Mouse (Mus musculus) B cell, adult 2 months (primary cell): ENCODE data around the gene Chit1.

ENCODE experiments used
- DNase-seq, 2 experiments: peaks; one replicate each; pipeline ENCODE4 v3.0.0; 2022

The Chit1 gene

DNA sequence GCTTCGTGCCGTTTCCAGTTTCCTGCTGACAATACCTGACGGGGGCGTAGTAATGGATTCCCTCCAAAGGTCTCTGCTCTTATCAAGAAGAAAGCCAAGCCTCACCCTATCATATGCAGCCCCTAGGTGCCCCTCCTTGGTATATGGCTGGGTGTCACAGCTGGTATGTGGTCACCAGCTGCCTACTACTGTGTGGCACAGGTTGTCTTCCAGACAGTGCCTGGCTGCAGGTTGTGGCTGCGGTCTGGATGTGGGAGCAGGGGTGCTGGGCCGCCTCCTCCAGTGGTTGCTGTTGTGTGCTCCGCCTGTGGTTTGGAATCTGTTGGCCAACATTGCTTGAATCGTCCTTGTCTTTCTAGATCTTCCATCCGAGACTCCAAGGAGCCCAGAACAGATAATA lies 39.7 kb downstream of the Chit1 start:
- no peak for DNase-seq

DNA sequence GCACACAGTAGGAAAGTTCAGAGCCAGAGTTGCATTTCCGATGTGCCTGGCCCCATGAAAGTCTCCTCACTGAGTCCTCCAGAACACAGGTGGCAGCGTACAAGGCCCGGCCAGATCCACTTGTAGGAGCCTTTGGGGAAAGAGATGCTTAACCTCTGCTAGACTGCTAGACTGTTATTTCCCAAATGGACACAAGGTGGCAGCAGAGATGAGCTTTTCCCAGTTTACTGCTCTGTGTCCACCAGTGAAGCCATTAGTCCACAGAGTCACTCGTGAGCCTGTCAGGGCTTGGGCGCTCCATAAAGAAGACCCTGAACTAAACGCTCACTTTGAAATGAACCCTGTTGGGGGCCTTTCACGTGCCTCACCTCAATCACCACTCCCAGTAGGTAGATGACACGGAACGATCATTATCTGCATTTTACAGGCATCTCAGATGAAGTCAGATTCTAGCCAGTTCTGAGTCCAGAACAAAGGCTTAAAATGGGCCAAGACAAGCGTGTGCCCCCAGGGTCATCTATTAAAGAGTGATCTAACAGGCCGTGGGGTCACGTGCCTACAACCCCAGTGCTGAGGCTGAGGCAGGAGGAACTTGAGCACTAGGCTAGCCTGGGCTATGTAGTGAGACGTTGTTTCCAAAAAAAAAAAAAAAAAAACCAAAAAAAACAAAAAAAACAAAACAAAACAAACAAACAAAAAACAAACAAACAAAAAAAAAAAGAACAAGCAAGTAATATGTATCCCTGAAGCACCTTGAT lies 40.8 kb downstream of the Chit1 start:
- peak; percentile 75 to 76 for DNase-seq

DNA sequence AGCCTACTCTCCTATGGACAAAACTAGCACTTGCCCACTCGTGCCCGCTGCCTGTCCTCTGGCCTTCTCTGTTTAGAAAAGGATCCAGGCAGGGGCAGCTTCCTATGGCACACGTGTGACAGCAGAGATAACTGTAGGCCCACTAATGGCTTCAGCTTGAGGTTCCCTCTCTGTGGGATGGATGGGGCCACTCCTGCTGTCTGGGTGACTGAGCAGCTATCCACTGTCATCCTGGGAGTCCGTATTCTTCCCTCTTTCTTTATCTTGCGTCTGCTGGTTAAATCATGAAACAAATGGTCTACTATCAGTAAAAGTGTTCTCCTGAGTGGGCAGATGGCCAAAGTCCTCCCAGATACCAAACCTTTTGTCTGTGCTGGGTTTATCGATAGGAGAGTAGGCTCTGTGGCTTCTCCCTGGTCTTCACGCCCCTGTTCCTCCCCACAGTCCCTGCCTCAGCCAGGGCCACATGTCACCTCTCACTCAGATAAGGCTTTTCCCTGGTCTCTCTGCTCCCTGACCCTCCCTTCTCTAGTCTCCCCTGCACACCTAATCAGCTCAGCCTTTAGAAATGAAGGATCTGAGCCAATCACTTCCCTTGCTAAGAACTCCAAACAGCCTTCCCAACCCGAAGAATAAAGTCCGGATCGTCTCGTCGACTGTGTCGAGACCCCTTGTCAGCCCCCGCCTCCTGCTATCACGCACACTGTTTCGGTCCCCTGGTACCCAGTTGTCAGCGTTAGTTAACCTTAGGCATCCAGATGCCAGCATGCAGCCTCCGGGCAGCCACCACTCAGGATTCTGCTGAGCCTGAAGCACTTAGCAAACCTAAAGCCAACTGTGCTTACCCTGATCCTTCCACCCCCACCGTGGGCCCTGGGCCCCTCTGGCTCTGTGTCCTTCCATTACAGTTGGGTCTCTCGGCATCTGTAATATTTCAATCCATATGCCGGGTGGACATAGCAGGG lies 41.9 kb downstream of the Chit1 start:
- no peak for DNase-seq

DNA sequence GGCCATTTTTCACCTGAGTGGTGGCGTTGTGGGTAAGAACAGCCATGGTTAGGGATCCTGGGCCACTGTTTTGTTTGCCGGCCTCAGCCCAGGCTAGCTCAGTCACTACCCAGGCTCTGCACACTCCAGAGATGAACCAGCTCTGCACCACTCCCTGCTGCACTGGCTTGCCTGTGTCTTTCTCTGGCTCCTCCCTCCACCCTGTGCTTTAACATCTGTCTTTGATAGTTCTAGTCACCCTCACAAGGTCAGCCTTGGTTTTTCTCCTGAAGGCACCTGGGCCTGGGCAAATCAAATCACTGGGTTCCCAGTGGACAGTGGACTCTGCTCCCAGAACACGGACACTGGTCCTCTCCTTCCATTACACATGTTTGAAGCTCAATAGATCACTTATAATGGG lies 43.1 kb downstream of the Chit1 start:
- DNase-seq: no peak

DNA sequence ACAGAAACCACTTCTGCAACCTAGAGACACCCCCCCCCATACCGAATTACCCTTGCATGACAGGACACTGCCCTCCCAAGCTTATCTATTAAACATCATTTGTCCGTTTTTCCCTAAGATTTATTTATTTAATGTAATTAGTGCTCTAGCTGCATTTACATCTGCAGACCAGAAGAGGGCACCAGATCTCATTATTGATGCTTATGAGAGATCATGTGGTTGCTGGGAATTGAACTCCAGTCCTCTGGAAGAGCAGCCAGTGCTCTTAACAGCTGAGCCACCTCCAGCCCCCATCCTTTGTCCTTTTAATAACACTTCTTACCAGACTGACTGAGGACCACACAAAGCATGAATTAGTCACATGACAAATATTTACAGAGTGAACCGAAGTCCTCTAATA lies 43.6 kb downstream of the Chit1 start:
- peak in 1 of 2 experiments; percentile 10 for DNase-seq

DNA sequence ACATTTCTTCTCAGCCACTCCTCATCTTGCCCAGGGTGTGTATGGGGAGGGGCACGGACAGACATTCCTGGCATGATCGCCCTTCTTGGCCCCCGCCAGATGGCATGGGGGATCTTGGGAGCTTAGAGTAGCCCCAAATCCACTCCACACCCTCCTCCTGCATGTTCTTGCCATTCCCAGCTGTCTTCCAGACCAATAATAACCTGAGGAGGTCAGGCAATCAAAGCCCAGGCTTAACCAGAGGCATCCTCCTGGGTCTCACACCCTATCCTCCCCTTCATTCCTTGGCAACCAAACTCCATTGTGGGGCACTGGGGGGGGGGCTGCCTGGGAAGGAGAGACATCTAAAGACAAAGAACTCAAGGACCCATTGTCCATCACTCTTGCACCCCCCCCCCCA lies 49.4 kb downstream of the Chit1 start:
- no peak for DNase-seq

DNA sequence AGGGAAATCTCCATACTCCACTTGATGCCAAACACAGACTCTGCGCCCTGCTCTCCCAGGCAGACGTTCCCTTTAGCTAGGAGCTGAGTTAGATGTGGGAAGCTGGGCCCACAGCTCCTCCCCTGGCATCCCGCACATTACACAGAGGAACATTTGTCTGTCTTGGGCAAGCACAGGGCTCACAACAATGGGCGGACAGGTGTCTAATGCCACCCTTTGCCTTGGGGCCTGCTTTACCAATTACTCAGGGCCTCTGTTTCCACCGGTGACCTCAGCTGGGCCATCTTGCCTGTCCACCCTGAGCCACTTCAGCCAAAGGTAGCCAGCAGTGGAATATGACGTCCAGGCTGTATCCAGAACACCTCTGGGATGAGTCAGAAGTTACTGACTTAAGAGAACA lies 50.4 kb downstream of the Chit1 start:
- DNase-seq: no peak

DNA sequence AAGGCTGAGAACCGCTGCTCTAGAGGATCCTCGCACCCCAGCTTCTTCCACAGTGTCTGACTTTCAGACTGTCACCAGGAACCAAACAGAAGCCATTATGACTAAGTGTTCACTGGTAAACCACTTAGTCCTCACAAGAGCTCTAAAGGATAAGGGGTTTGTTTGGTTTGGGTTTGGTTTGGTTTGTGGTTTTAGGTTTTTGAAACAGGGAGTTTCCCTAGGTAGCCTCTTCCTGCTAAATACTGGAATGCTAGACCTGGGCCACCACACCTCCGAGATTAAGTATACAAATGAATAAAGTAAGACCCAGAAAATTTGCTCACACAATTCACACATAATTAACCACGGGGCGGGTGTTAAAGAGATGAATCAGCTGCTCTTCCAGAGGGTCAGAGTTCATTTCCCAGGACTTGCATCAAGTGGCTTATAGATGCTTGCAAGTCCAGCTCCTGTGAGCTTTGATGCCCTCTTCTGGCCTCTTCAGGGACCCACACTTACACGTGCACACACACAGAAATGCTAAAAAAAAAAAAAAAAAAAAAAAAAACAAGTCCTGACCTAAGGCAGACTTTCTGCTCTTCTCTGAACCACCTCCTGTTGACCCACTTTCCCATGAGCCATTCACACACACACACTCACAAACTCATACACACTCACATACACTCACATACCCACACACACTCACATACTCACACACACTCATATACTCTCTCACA lies 51.6 kb downstream of the Chit1 start:
- DNase-seq: no peak

DNA sequence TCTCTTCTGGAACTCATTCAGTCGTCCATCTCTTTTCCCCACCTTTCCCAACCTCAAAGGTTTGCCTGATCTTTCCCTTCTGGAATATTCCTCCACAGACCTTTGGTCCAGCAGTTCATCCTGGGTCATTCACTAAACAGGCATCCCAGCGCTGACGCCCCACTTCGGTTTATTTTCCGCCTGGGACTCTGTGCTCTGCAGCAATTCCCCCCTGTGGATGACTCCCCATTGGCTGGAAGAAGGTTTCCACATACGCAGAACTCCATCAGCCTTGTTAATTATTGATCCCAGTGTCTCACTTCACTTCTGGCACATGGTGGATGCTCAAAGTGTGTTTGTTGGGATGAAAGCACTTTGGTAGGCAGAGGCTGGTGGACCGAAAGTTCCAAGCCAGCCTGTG lies 52.4 kb downstream of the Chit1 start:
- DNase-seq: no peak

DNA sequence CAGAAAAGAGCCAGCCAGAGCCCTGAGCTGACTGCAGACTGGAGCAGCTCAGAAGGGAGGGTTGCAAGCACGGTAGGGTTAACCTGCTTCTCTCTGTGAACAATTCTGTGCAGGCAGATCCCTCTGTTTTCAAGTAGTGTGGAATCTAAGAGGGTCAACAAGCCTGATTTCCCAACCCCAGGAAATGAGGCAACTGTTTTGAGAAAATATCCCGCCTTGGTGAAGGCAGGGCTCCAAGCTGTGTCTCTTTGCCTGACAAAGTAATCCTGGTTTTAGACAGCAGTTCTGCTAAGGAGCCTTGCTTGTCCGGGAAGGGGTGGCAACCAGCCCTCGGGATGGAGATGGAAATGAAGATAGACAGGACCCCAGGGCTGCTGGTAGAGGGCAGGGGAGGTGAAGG lies 53.4 kb downstream of the Chit1 start:
- no peak for DNase-seq

DNA sequence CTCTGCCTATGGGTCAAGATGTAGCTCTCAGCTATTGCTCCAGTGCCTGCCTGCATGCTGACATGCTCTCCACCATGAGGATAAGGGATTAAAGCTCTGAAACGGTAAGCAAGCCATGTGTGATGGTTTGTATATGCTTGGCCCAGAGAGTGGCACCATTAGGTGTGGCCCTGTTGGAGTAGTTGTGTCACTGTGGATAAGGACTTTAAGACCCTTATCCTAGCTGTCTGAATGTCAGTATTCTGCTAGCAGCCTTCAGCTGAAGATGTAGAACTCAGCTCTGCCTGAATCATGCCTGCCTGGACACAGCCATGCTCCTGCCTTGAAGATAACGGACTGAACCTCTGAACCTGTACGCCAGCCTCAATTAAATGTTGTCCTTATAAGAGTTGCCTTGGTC lies 55.5 kb downstream of the Chit1 start:
- DNase-seq: no peak

DNA sequence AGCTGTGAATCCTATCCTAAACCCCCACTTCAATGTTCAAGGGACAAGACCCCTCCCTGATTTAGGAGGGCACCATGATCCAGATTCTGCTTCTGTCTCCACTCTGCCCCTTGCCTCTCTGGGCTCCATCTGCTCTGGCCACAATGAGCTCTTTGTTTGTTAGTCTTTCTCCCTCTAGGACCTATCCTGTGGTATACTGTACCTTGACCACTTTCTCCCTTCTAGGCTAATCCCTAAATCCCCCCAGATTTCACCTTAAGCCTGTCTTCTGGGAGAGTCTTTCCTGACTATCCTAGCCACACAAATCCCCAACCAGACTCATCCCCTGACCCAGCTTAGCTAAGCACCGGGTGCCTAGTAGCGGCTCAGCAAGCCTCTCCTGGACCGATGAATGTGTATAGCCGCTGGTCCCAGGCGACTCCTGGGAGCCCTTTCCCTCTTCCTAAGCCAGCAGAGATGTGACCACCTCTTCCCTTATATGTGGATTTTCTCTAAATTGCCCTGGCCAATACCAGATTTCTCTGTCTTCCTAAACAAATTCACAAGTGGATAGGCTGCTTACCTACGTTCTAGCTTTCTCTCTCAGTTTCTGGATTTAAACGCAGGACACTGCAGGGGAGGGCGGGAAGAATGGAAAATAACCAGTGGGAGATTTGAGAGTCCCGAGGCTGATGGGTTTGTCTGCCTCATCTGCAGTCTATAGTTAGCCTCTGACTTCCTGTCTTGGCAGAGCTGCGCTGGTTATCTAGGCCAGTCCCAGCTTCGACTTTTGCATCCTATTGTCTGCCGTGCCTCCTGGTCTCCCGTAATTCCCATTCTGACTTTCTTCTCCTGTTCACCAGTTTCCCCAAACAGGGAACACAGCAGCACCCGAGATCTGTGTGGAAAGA lies 56.6 kb downstream of the Chit1 start:
- DNase-seq: no peak

DNA sequence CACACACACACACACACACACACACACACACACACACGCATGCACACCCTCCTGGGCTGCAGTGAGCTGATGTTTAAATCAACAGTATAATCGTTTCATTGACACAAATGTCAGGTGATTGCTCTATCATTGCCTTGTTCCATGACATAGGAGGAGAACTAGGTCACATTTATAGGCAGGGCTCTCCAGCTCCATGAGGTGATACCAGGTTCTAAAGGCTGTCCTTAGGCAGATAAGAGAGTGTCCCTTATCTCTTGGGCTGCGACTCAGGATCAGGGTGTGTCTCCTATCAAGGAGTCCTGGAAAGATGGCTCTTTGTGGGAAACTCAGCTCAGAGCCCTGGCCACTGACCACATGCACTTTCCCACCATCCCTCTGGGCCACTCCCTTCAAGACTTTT lies 57.5 kb downstream of the Chit1 start:
- DNase-seq: no peak

DNA sequence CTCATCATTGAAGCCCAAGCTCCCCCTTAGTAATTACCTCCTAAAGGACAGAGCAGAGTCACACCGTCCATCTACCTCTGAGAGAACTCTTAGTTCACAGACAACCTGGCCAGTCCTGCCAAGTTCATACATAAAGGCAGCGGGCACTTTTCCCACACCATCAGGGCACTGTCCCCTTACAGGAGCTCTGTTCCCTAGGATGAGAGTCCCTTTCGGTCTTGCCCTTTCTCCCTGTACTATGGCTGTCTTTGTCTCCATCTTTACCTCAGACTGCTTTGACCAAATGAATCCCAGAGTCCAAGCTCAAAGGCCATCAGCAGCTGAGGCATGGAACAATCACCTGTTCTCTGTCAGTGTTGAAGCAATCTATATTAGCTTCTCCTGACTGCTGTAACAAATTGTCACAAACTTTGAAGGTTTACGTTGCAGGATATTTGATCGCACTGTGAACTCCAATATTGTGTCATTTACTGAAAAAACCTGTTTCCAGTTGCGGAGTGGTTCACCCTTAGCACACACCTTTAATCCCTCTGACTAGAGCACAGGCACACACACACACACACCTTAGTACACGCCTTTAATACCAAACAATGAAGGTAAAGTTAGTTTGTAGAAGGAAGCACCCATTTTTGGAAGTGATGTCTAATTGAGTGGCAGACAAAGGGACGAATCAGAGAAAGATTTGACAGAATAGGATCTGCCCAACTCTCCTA lies 58.1 kb downstream of the Chit1 start:
- DNase-seq: no peak

DNA sequence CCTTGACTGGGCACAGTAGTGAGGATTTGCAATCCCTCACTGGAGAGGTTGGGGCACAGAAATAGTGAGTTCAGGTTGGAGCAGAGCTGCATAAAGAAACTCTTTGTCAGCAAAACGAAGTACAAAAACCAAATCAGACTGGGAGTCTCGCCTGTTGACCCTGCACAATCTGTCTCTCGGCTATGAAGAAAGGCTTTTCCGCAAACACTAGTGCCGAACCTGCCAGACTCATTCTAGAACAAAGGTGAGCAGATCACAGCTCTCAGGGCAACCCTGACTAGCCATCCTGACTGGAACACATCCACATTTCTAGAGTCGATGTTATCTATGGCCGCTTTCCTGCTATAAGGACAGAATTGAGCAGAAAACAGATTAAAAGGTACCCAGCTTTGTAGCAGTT lies 62.0 kb downstream of the Chit1 start:
- no peak for DNase-seq

DNA sequence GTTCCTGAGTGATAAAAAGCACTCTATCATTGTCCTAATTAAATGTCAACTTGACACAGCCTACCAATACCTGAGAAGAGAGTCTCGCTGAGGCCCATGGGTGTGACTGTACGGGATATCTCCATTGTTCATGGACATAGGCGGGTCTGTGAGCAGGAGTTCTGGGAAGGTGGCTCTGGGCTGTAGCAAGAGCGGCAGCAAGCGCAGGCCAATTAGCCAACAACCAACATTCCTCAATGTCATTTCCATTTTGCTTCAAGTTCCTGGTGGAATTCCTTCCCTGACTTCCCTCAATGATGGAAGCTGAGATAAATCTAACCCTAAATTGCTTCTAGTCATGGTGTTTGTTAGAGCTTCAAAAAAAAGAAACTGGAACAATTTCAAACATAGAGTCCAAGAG lies 66.9 kb downstream of the Chit1 start:
- DNase-seq: no peak

DNA sequence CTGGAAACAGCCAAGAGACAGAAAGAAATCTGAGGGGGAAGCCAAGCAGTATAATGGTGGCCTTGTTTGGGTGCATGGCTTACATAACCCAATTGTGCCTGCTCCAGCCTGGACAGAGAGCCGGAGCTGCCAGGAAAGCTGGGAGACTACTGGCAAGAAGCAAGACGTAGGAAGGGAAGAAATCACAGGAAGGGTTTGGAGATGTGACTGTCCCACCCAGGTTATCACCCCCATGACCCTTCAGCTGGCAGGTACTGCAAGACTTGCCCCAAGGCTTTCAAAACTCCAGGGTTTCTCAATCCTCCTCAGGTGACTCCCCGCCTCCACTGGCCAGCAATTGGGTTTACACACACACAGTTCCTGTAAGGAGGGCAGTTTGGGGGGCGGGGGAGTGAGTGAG lies 71.0 kb downstream of the Chit1 start, which contains the start of gene Chil1:
TSS of gene Chil1 (plus strand) at position 152 of the 400 bp plus-strand sequence.
- DNase-seq: no peak

DNA sequence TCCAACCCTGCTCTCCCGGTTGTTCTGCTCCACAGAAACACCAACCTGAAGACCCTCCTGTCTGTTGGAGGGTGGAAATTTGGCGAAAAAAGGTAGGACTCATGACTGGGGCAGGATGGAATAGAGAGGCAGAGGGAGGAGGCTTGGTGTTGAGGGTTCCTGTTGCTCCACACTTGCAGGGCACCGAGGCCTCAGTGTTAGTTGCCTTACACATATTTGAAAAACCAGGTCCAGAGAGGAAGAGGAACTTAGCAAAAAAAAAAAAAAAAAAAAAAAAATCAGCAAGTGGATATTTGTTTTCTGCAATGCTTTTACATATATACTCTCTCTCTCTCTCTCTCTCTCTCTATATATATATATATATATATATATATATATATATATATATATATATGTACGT lies 73.0 kb downstream of the Chit1 start:
- no peak for DNase-seq

DNA sequence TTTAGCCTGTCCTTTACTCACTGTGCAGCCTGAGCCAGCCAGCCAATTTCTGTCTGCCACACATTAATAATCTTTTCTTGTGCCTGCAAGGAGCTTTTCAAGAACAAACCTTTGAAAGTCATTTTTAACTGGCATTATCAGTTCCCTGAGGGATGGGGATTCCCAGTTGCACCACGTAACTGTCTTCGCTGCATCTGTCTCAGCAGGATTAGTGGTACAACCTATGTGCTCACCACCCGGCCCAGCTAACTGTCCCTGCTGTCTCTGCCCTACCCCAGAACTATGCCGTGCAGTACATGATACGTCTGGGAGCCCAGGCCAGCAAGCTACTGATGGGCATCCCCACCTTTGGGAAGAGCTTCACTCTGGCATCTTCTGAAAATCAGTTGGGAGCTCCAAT lies 77.2 kb downstream of the Chit1 start:
- no peak for DNase-seq

DNA sequence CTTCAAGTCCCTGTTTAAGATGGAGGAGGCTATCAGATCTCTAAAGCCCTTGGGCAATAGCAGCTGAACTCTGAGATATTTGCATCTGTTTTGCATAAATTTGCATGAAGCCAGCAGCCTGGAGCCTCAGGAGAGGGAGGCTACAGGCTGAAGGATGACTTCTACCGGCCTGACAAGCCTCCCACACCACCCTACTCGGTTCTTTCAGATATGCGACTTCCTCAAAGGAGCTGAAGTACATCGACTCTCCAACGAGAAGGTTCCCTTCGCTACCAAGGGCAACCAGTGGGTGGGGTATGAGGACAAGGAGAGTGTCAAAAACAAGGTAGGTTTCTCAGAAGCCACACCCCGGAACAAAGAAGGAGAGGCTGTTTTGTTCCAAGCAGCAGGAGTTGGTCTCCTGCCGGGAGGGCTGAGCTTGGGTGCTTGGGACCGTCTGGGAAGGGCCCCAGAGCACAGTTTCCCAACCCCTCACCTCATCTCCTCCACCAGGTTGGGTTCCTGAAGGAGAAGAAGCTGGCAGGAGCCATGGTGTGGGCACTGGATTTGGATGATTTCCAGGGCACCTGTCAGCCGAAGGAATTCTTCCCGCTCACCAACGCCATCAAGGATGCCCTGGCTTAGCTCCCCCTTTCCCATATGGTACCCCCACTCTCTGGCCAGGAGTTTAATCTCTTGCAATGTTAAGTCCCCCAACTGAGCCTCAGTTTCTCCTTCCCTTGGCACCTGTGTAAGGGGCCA lies 78.1 kb downstream of the Chit1 start:
- DNase-seq: peak; percentile 29 to 53

DNA sequence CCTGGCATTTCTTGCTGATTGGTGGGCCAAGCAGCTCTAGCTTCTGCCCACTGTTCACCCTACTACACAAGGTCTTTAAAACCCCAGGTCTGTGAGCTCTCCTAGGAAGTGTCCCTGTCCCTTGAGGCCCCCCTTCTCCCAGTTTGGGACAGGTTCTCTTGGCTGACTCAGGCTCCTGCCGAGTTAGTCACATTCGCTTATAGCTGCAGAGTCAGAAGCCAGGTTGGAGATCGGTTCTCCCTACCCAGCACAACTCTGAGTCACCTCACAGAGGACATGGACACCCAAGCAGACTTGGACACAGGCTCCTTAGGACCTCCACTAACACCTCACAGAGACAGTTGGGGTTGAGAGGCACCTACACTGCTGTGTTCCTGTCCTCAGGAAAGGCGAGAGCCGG lies 80.2 kb downstream of the Chit1 start:
- DNase-seq: no peak
